Mouse (Mus musculus): Measurements from ENCODE around the gene Bcas2. TPM values are rescaled to one million over a fixed set of nuclear protein-coding genes. Genes with fewer than 3 reads are reported as not detected.

The Bcas2 gene
- polyA plus RNA-seq, 1 experiment from 2014 or later, result 261 TPM

DNA sequence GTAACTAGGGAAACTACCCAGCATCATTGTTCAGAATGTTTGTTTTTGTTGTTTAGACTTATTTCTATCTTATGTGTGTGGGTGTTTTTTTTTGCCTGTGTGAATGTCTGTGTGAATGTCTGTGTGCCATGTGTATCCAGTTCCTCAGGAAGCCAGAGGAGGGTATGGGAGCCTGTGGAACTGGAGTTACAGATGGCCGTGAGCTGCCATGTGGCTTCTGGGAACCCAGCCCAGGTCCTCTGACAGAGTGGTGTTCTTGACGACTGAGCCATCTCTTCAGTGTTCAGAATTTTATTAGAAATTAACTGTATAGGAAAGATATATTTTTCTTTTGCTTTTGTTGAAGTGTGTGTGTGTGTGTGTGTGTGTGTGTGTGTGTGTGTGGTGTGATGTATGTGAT, 50.0 kb downstream of the Bcas2 start:
- Histone ChIP-seq H3K4me3 (replicated peaks) (no peak overlapping the region), H3K36me3 (no peaks in the 10 kb centered on the region), H3K9me3 (0 out of 2 replicates have a peak, but pooled peaks cover 7% of the 10 kb centered on the region), H3K4me2 (no peak overlapping the region), H3K4me1 (replicated peaks) (no peaks in the 10 kb centered on the region), H3K27ac (no peak overlapping the region), H3K27me3 (no peaks in the 10 kb centered on the region), H3K9ac (replicated peaks) (no peak overlapping the region)
- WGBS, result 53% methylated on average over 2 of the region's 2 CpGs
- no peak for ATAC-seq (ENCODE audit: insufficient number of reproducible peaks, insufficient read depth, low FRiP score, low TSS enrichment, low read depth)

DNA sequence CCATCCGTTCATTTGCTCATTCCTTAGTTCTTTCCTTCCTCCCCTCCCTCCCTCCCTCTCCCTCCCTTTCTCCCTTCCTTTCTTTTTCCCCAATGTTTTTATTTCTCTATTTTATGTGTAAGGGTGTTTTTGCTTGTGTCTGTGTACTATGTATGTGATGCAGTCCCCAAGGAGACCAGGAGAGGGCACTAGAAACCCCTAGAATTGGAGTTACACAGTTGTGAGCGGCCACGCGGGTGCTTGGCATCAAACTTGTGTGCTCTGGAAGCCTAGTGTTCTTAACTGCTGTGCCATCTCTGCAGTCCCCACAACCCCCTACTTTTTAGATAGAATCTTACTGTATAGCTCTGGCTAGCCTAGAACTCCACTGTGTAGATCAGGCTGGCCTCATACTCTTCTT, 52.3 kb downstream of the Bcas2 start:
- Histone ChIP-seq H3K4me1 (replicated peaks) (no peaks in the 10 kb centered on the region), H3K27ac (no peak overlapping the region), H3K4me3 (replicated peaks) (no peak overlapping the region), H3K9ac (replicated peaks) (no peak overlapping the region), H3K4me2 (no peak overlapping the region), H3K9me3 (peaks cover 23% of the 10 kb centered on the region), H3K36me3 (no peaks in the 10 kb centered on the region), H3K27me3 (no peaks in the 10 kb centered on the region)
- WGBS, result 57% methylated on average over 4 of the region's 4 CpGs
- no peak for ATAC-seq (ENCODE audit: insufficient number of reproducible peaks, insufficient read depth, low FRiP score, low TSS enrichment, low read depth)

DNA sequence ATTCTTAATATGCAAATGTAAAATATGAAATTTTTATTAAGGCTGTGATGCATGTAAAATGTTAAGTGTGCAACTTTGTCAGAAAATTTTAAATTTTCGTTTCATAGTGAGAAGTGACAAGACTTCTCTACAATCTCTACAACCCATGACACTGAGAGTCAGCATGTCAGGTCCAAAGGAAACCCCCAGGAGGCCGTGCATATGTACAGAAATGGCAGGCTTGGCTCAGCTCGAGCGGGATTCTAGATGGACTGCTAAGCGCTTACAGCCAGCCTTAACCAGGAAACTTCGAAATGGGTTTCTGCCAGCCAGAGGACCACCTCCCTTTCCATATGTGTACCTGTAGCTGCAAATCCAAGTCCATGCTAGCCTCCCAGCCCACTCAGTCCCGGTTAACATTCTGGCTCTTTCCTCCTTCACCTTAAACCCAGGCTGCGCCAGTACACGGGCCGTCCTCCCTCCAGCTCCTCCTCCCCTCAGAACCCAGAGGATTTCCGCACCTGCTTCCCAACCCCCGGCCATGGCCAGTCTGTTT, 52.8 kb downstream of the Bcas2 start:
- no peak overlapping the region for H3K27ac ChIP-seq

DNA sequence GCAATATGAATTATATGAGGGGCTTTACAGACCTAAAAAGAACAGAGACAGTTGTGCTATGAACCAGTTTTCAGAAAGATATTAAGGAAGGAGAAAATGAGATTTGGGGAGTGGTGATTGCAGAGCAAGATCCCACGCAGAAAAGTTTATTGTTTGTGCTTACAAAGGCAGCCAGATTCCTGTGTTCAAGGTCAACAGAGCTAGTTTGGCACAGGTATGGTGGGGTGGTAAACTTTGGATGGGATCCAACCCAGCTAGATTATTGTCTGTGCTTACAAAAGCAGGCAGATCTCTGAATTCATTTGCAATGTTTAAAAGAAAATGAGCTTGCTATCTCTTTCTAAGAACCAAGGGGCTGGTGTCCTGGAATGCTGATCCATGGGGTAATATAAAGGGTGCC, 56.3 kb downstream of the Bcas2 start:
- no peak overlapping the region for H3K4me3 ChIP-seq (replicated peaks)
- no peaks in the 10 kb centered on the region for H3K27me3 ChIP-seq
- no peak for ATAC-seq (ENCODE audit: insufficient number of reproducible peaks, insufficient read depth, low FRiP score, low TSS enrichment, low read depth)
- peaks cover 18% of the 10 kb centered on the region for H3K9me3 ChIP-seq
- no peak overlapping the region for H3K27ac ChIP-seq
- WGBS, result 94% methylated on average over 1 of the region's 1 CpGs
- no peaks in the 10 kb centered on the region for H3K4me1 ChIP-seq (replicated peaks)
- H3K36me3 ChIP-seq, result no peaks in the 10 kb centered on the region
- no peak overlapping the region for H3K4me2 ChIP-seq
- H3K9ac ChIP-seq (replicated peaks), result no peak overlapping the region

More for the DNA sequence above, 52.8 kb downstream of the Bcas2 start:
- H3K4me1 ChIP-seq (replicated peaks), result no peaks in the 10 kb centered on the region
- no peaks in the 10 kb centered on the region for H3K27me3 ChIP-seq
- no peaks in the 10 kb centered on the region for H3K36me3 ChIP-seq
- ATAC-seq (ENCODE audit: insufficient number of reproducible peaks, insufficient read depth, low FRiP score, low TSS enrichment, low read depth), result no peak
- no peak overlapping the region for H3K4me3 ChIP-seq (replicated peaks)
- no peak overlapping the region for H3K9ac ChIP-seq (replicated peaks)
- no peak overlapping the region for H3K4me2 ChIP-seq
- peaks cover 23% of the 10 kb centered on the region for H3K9me3 ChIP-seq
- 68% methylated on average over 12 of the region's 12 CpGs for whole genome bisulfite sequencing

Other genes with a start within 250 kb of the Bcas2 start
- not detected in 2 replicates for gene Sycp1, start 235.6 kb upstream of the Bcas2 start, polyA plus RNA-seq (2016; fragmentation: Nextera tagmentation; extraction: Ambion mirVana)
- gene Nr1h5, start 207.5 kb upstream of the Bcas2 start, polyA plus RNA-seq (2016; fragmentation: Nextera tagmentation; extraction: Ambion mirVana), result 0.06 and 0.10 TPM in 2 replicates
- 48.2 and 50.0 TPM in 2 replicates for gene Sike1, start 175.9 kb upstream of the Bcas2 start, polyA plus RNA-seq (2016; fragmentation: Nextera tagmentation; extraction: Ambion mirVana)
- gene Csde1, start 151.2 kb upstream of the Bcas2 start, polyA plus RNA-seq (2016; fragmentation: Nextera tagmentation; extraction: Ambion mirVana), result 456 and 468 TPM in 2 replicates
- 82.9 and 85.5 TPM in 2 replicates for gene Nras, start 113.4 kb upstream of the Bcas2 start, polyA plus RNA-seq (2016; fragmentation: Nextera tagmentation; extraction: Ambion mirVana)
- 0.20 and 0.35 TPM in 2 replicates for gene Ampd1, start 97.6 kb upstream of the Bcas2 start, polyA plus RNA-seq (2016; fragmentation: Nextera tagmentation; extraction: Ambion mirVana)
- gene Dennd2c, start 69.1 kb upstream of the Bcas2 start, polyA plus RNA-seq (2016; fragmentation: Nextera tagmentation; extraction: Ambion mirVana), result 7.2 and 7.8 TPM in 2 replicates
- gene Trim33, start 107.6 kb downstream of the Bcas2 start, polyA plus RNA-seq (2016; fragmentation: Nextera tagmentation; extraction: Ambion mirVana), result 43.7 and 44.0 TPM in 2 replicates

Measured in limb, embryonic 12.5 days (tissue).